ENCODE assay signal across 30 mouse cellular contexts in the genomic region with DNA sequence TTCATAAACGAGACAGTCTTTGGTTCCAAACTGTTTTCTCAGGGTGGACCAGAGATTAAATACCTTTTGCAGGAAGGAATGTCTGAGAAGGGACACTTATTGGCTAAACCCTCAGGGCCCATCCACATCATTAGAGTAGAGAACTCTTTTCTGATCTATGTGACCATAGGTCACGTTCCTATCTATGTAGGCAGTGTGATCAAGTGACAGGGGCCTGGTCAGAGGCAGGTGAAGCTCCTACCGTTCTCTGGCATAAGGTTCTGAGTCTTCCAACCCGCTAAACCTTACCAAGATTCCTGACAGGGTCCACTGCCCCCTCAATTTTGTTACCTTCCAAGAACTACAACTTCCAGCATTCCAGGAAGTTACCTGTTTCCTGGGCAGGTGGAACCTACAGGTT. TPM values are rescaled to one million over a fixed set of nuclear protein-coding genes. Genes with fewer than 3 reads are reported as not detected.
"Had no signal": no experiment of that assay in that cellular context is flagged by ENCODE, and none has a peak within 500 bp of the region (broad histone marks: within the 10 kb centered on the region; RNA-seq: fewer than 3 reads in every experiment).

No protein-coding gene starts in this region.

- ATAC-seq: intestine, postnatal 0 days had no signal

- H3K27ac ChIP-seq: kidney, embryonic 15.5 days; left cerebral cortex, adult 2 months; limb, embryonic 12.5 days; limb, embryonic 15.5 days; neural tube, embryonic 12.5 days; neural tube, embryonic 15.5 days; stomach, embryonic 15.5 days had no signal

- H3K4me3 ChIP-seq: kidney, embryonic 15.5 days; left cerebral cortex, adult 2 months; limb, embryonic 12.5 days; limb, embryonic 15.5 days; neural tube, embryonic 12.5 days; neural tube, embryonic 15.5 days; stomach, embryonic 15.5 days had no signal

- H3K36me3 ChIP-seq: kidney, embryonic 15.5 days; limb, embryonic 12.5 days; limb, embryonic 15.5 days; neural tube, embryonic 12.5 days; neural tube, embryonic 15.5 days; stomach, embryonic 15.5 days had no signal

- DNase-seq: kidney, adult 8-10 months; kidney, postnatal 10 days; kidney, postnatal 36 days; layer of hippocampus, postnatal 36 days; left cerebral cortex, postnatal 4 days; lung, adult 2 months; lung, postnatal 14 days; lung, postnatal 4 days; midbrain, embryonic 14.5 days; right cerebral cortex, adult 18-20 months; right cerebral cortex, postnatal 14 days; right cerebral cortex, postnatal 4 days; thymus, postnatal 25 days had no signal

- H3K27me3 ChIP-seq: kidney, embryonic 15.5 days; limb, embryonic 12.5 days; limb, embryonic 15.5 days; neural tube, embryonic 12.5 days; neural tube, embryonic 15.5 days; stomach, embryonic 15.5 days had no signal

- H3K4me2 ChIP-seq: kidney, embryonic 15.5 days; limb, embryonic 12.5 days; limb, embryonic 15.5 days; midbrain, embryonic 11.5 days; neural tube, embryonic 12.5 days; neural tube, embryonic 15.5 days; stomach, embryonic 15.5 days had no signal

- H3K4me1 ChIP-seq: kidney, embryonic 15.5 days; limb, embryonic 12.5 days; limb, embryonic 15.5 days; neural tube, embryonic 15.5 days; stomach, embryonic 15.5 days had no signal

- H3K9me3 ChIP-seq: kidney, embryonic 15.5 days; limb, embryonic 12.5 days; limb, embryonic 15.5 days; neural tube, embryonic 12.5 days; neural tube, embryonic 15.5 days; stomach, embryonic 15.5 days had no signal

- H3K9ac ChIP-seq: kidney, embryonic 15.5 days; limb, embryonic 12.5 days; limb, embryonic 15.5 days; neural tube, embryonic 12.5 days; neural tube, embryonic 15.5 days; stomach, embryonic 15.5 days had no signal

RNA-seq across cellular contexts. Expression of gene Rnase1, which starts 4.5 kb away (rescaled TPM):
- total RNA-seq: megakaryocyte progenitor cell, adult 5-6 weeks; megakaryocyte-erythroid progenitor cell, adult 5-6 weeks had no signal
- polyA plus RNA-seq: limb, embryonic 12.5 days; midbrain, embryonic 11.5 days; midbrain, embryonic 14.5 days had no signal

RNA-seq across cellular contexts. Expression of gene Rnase6, which starts 18.4 kb away (rescaled TPM):
- total RNA-seq: left cerebral cortex, postnatal 14 days had no signal

RNA-seq across cellular contexts. Expression of gene Rnase2b, which starts 19.9 kb away (rescaled TPM):
- total RNA-seq: layer of hippocampus, postnatal 10 days; layer of hippocampus, postnatal 36 days; left cerebral cortex, adult 2 months; left cerebral cortex, postnatal 14 days; left cerebral cortex, postnatal 4 days; megakaryocyte progenitor cell, adult 5-6 weeks; megakaryocyte-erythroid progenitor cell, adult 5-6 weeks; midbrain, postnatal 0 days had no signal
- polyA plus RNA-seq: intestine, postnatal 0 days; kidney, embryonic 15.5 days; limb, embryonic 12.5 days; limb, embryonic 15.5 days; lung, embryonic 16.5 days; midbrain, embryonic 11.5 days; midbrain, embryonic 14.5 days; midbrain, postnatal 0 days; neural tube, embryonic 12.5 days; neural tube, embryonic 15.5 days; stomach, embryonic 15.5 days; thymus, postnatal 0 days had no signal

RNA-seq across cellular contexts. Expression of gene Eddm3b, which starts 27.9 kb away (rescaled TPM):
- total RNA-seq: layer of hippocampus, adult 8-10 months; layer of hippocampus, postnatal 10 days; layer of hippocampus, postnatal 36 days; left cerebral cortex, adult 2 months; left cerebral cortex, postnatal 14 days; left cerebral cortex, postnatal 4 days; megakaryocyte progenitor cell, adult 5-6 weeks; megakaryocyte-erythroid progenitor cell, adult 5-6 weeks; midbrain, postnatal 0 days had no signal
- polyA plus RNA-seq: limb, embryonic 12.5 days; limb, embryonic 15.5 days; lung, adult 2 months; lung, embryonic 16.5 days; midbrain, embryonic 11.5 days; midbrain, embryonic 14.5 days; neural tube, embryonic 12.5 days; neural tube, embryonic 15.5 days; stomach, embryonic 15.5 days; thymus, postnatal 0 days had no signal

RNA-seq across cellular contexts. Expression of gene Ang, which starts 51.2 kb away (rescaled TPM):
- total RNA-seq: megakaryocyte-erythroid progenitor cell, adult 5-6 weeks had no signal
